Mouse (Mus musculus): ENCODE data around the gene Tsen54.

Gene Tsen54

GRCm38 (mm10) chr11:115814605-115815450 is at the start of gene Tsen54:
Tsen54 (plus strand) TSS chr11:115814724.
- DNase-seq (ENCODE audit: low spot score in 2 of 2), result peak; percentile 84 to 88

DNA sequence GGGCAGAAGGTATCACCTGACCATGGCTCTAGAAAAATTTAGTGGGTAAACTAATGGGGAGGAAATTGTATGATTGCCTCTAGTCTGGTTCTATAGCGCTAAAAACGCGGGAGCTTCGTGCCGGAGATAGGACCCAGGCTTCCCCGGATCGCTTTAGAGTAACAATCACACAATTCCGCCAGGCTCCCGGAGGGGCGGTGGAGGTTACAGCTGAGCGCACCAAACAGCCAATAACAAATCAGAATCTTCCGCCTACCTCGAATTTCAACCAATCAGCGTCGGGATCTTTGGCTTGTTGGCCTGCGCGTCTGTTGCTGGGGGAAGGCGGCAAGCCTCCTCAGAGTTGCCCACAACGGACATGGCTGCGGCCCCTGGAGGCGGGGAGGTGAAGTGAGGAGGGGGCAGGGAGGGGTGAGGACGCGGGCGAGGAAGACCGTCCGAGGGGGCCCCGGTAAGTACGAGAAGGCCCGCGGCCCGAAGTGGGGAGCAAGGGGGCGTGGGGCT is 49.4 kb upstream of the Tsen54 start, which contains the start of gene Tmem94:
Tmem94 (plus strand) TSS at position 331 of the 504 bp plus-strand sequence.
- DNase-seq (ENCODE audit: low spot score in 2 of 2), result peak; percentile 99

DNA sequence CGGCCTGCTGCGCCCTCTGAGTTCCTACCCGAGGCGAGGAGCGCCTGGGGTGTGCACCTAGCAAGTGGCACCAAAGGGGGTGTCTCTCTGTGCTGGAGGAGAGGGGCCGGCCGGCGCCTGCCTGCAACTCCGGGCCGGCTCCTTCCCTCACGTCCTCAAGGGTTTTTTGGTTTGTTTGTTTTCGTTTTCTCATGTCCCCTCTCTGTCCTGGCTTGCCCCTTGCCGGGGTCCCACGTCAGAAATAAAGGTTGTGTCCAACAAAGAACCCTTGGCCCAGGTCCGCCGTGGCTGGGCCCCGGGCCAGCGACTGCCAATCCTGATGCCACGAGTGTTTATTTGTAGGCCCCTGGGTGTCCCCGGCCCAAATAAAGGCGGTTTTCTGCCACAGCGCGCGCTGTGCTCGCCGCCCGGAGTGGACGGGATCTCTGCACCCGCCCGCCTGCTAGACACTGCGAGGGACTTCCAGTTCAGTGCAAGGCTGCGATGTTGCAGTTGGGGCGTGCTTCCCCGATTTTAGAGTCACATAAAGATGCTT is 48.9 kb upstream of the Tsen54 start:
- no peak for DNase-seq (ENCODE audit: low spot score in 2 of 2)

GRCm38 (mm10) chr11:115766356-115766943 is 48.1 kb upstream of the Tsen54 start:
- no peak for DNase-seq (ENCODE audit: low spot score in 2 of 2)

DNA sequence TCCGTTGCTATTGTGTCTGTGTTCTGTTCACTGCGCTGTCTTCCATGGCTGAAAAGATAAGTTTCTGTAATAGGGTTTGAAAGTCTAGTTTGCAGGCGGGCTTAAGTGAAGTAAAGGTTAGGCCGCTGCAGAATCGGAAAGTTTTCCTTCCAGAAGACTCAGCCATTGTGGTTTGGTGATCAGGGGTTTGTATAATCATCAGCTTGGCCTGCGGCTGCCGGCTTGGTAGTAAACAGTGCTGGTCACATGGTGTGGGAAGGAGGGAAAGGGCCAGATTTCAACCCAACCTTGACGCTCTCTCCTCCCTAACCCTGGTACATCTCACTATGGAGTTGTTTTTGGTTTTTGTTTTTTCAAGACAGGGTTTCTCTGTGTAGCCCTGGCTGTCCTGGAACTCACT is 47.5 kb upstream of the Tsen54 start:
- no peak for DNase-seq (ENCODE audit: low spot score in 2 of 2)

DNA sequence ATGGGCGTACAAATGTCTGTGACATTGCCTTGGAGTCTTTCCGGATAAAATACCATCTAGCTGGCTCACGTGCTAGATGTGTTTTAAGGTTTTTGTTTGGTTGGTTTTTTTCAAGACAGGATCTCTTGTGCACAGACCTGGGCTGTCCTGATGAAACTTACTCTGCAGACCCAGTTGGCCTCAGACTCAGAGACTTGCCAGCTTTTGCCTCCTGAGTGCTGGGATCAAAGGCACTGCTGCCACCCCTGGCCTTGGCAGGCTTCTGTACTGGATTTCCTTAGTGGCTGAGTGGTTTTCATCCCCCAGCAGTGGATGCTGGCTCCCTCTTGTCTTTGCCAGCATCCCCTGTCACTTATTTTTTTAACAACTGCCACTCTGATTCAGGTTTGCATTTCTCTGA is 45.6 kb upstream of the Tsen54 start:
- no peak for DNase-seq (ENCODE audit: low spot score in 2 of 2)

- DNase-seq (ENCODE audit: low spot score in 2 of 2), result no peak
Observed at GRCm38 (mm10) chr11:115774653-115775052, 39.9 kb upstream of the Tsen54 start.

- DNase-seq (ENCODE audit: low spot score in 2 of 2), result no peak
Observed at GRCm38 (mm10) chr11:115775821-115776665, 38.5 kb upstream of the Tsen54 start.

GRCm38 (mm10) chr11:115776954-115777353 is 37.6 kb upstream of the Tsen54 start:
- DNase-seq (ENCODE audit: low spot score in 2 of 2), result no peak

- DNase-seq (ENCODE audit: low spot score in 2 of 2), result no peak
Observed at GRCm38 (mm10) chr11:115777487-115778335, 36.8 kb upstream of the Tsen54 start.

- peak; percentile 35 to 52 for DNase-seq (ENCODE audit: low spot score in 2 of 2)
Observed at GRCm38 (mm10) chr11:115779038-115779571, 35.4 kb upstream of the Tsen54 start.

DNA sequence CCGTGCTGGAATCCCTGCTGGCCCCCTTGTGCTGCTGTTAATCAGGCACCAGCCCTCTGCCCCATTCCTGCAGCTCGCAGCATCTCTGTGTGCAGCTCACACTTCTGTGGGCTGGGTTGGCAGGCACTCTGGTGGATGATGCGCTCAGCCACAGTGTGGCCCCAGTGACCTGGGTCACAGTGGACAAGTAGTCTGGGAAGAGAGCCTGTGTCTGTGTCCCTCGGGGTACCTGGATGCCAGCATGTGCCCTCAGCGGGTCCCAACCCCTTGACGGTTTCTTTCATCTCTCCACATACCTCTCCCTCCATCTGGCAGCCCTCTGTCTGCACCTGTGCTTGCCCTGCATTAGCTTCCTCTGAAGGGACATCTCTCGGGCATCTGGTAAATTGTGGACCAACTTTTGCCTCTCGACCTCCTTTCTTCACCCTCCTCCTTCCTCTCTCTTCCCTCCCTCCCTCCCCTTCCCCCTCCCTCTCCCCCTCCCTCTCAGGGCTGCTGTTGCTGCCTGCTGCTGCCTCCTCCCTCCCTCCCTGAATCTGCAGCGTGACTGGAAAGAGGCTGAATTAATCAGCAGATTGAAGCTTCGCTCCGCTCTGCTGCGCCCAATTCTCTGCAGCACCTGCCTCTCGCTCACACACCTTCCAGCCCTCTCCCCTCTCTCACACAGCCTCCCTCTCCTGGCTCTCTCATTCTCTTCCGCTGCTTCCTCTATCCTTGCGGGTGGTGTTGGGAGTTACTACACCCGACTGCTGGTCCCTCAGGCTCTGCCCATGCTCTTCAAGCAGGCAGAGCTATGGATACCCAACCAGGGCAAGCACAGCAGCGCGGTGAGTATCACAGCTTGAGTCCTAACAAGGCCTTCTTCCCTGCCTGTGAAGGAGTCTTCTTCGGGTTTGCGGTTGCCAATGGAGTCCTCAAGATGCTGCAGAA is 34.1 kb upstream of the Tsen54 start:
- DNase-seq (ENCODE audit: low spot score in 2 of 2), result peak; percentile 68 to 70

- no peak for DNase-seq (ENCODE audit: low spot score in 2 of 2)
Observed at GRCm38 (mm10) chr11:115786473-115786872, 28.1 kb upstream of the Tsen54 start.

DNA sequence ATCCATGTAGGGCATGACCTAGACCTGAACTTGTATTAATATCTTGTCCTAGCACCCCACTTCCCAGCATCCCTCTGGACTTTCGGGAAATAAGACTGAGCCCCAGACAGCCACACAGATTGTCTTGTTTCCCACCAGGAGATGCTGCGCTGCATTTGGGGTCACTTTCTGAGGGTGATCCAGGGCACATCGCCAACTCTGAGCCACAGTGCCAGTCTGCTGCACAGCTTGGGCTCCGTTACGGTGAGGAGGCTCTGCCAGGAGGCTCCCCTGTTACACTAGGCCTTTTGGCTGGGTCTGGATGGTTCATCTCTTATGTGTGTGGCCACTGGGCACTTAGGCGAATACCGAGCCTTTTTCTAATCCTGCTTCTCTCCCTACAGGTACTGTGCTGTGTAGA is 24.7 kb upstream of the Tsen54 start:
- DNase-seq (ENCODE audit: low spot score in 2 of 2), result no peak

- no peak for DNase-seq (ENCODE audit: low spot score in 2 of 2)
Observed at GRCm38 (mm10) chr11:115791919-115792318, 22.6 kb upstream of the Tsen54 start.

GRCm38 (mm10) chr11:115792353-115792752 is 22.2 kb upstream of the Tsen54 start:
- DNase-seq (ENCODE audit: low spot score in 2 of 2), result no peak

- DNase-seq (ENCODE audit: low spot score in 2 of 2), result no peak
Observed at GRCm38 (mm10) chr11:115796898-115797297, 17.6 kb upstream of the Tsen54 start.

- no peak for DNase-seq (ENCODE audit: low spot score in 2 of 2)
Observed at GRCm38 (mm10) chr11:115797665-115798064, 16.9 kb upstream of the Tsen54 start.

- DNase-seq (ENCODE audit: low spot score in 2 of 2), result no peak
Observed at GRCm38 (mm10) chr11:115800981-115801380, 13.5 kb upstream of the Tsen54 start.
